23 mouse cellular contexts compared by ENCODE assay signal in genomic region chr4:59901810-59902209, GRCm38 (mm10). TPM values are rescaled to one million over a fixed set of nuclear protein-coding genes. Genes with fewer than 3 reads are reported as not detected.
DNase-seq lines count a peak whose midpoint lies in the region; ATAC-seq and TF ChIP-seq lines count a peak whose summit lies in the region.
"Had no signal": no experiment of that assay in that cellular context is flagged by ENCODE, and none has a peak within 500 bp of the region (broad histone marks: within the 10 kb centered on the region; RNA-seq: fewer than 3 reads in every experiment).

No protein-coding gene starts in this region.

- no peaks in the 10 kb centered on the region for H3K27me3 ChIP-seq in embryonic facial prominence, embryonic 13.5 days
- H3K27me3 ChIP-seq in embryonic facial prominence, embryonic 10.5 days (replicated peaks; ENCODE audit: low read depth, poor library complexity, severe bottlenecking), result no peaks in the 10 kb centered on the region
- H3K27me3 ChIP-seq in heart, embryonic 13.5 days (replicated peaks), result no peaks in the 10 kb centered on the region
- H3K27me3 ChIP-seq in heart, postnatal 0 days (ENCODE audit: control insufficient read depth, insufficient read depth, low read length), result no peaks in the 10 kb centered on the region
- H3K27me3 ChIP-seq: forebrain, embryonic 15.5 days; hindbrain, embryonic 15.5 days had no signal

- H3K4me3 ChIP-seq in embryonic facial prominence, embryonic 13.5 days, result no peak overlapping the region
- H3K4me3 ChIP-seq in embryonic facial prominence, embryonic 10.5 days, result no peak overlapping the region
- no peak overlapping the region for H3K4me3 ChIP-seq in heart, embryonic 13.5 days
- H3K4me3 ChIP-seq in heart, postnatal 0 days (ENCODE audit: low read depth, low read length), result no peak overlapping the region
- H3K4me3 ChIP-seq: forebrain, embryonic 15.5 days; hindbrain, embryonic 15.5 days had no signal

- no peak for DNase-seq in embryonic facial prominence, embryonic 10.5 days (ENCODE audit: low spot score)
- no peak for DNase-seq in heart, postnatal 4 days
- no peak for DNase-seq in heart, postnatal 0 days (ENCODE audit: low spot score)
- no peak for DNase-seq in heart, postnatal 25 days (ENCODE audit: low spot score)
- peak; percentile 30 for DNase-seq in lung, postnatal 10 days
- no peak for DNase-seq in lung, postnatal 36 days
- DNase-seq: adrenal gland, adult 8-10 months; cerebellum, adult 2 months; gastrocnemius, postnatal 36 days; heart, adult 11 months had no signal

- intact Hi-C loops in heart, postnatal 25 days (cut with DNase I), result no loop called here

- no peak for ATAC-seq in embryonic facial prominence, embryonic 13.5 days (ENCODE audit: insufficient number of reproducible peaks, insufficient read depth, low FRiP score, low TSS enrichment, low read depth)
- no peak for ATAC-seq in heart, embryonic 13.5 days (ENCODE audit: extremely low read depth, insufficient number of reproducible peaks, low FRiP score, low TSS enrichment)
- ATAC-seq in heart, postnatal 0 days (ENCODE audit: insufficient read depth, low read depth), result no peak
- ATAC-seq: CD4-positive, CD25-positive, alpha-beta regulatory T cell, adult 4 months; forebrain, embryonic 15.5 days; intestine, embryonic 16.5 days had no signal

- TF ChIP-seq EP300 in heart, postnatal 0 days (IDR thresholded peaks at IDR 0.05; ENCODE audit: low read depth), result no peak

- no peak for TF ChIP-seq CTCF in heart, postnatal 0 days (IDR thresholded peaks at IDR 0.05; ENCODE audit: low read depth)

- no peak overlapping the region for H3K4me2 ChIP-seq in embryonic facial prominence, embryonic 13.5 days
- H3K4me2 ChIP-seq in heart, embryonic 13.5 days, result no peak overlapping the region
- no peak overlapping the region for H3K4me2 ChIP-seq in heart, postnatal 0 days (ENCODE audit: low read depth, low read length)
- H3K4me2 ChIP-seq: forebrain, embryonic 15.5 days; hindbrain, embryonic 15.5 days had no signal

- 0 out of 2 replicates have a peak overlapping the region, but pooled peaks have one; percentile 1 for H3K27ac ChIP-seq in embryonic facial prominence, embryonic 13.5 days
- no peak overlapping the region for H3K27ac ChIP-seq in embryonic facial prominence, embryonic 10.5 days (replicated peaks)
- peak overlapping the region; percentile 69; the same call in 1 of the 2 replicates for H3K27ac ChIP-seq in heart, embryonic 13.5 days (replicated peaks)
- H3K27ac ChIP-seq in heart, postnatal 0 days (ENCODE audit: low read depth), result peak overlapping the region; percentile 52; the same call in 1 of the 2 replicates
- H3K27ac ChIP-seq: forebrain, embryonic 15.5 days; hindbrain, embryonic 15.5 days had no signal

- H3K36me3 ChIP-seq in embryonic facial prominence, embryonic 13.5 days, result peaks cover 28% of the 10 kb centered on the region
- peaks cover 19% of the 10 kb centered on the region for H3K36me3 ChIP-seq in embryonic facial prominence, embryonic 10.5 days (replicated peaks)
- H3K36me3 ChIP-seq in heart, embryonic 13.5 days, result peaks cover 22% of the 10 kb centered on the region
- H3K36me3 ChIP-seq in heart, postnatal 0 days (replicated peaks; ENCODE audit: control insufficient read depth, insufficient read depth, low read length), result peaks cover 5% of the 10 kb centered on the region; the same call in 1 of the 2 replicates
- H3K36me3 ChIP-seq: forebrain, embryonic 15.5 days had no signal

- H3K9me3 ChIP-seq in embryonic facial prominence, embryonic 13.5 days, result no peaks in the 10 kb centered on the region
- no peaks in the 10 kb centered on the region for H3K9me3 ChIP-seq in embryonic facial prominence, embryonic 10.5 days
- H3K9me3 ChIP-seq in heart, embryonic 13.5 days, result no peaks in the 10 kb centered on the region
- no peaks in the 10 kb centered on the region for H3K9me3 ChIP-seq in heart, postnatal 0 days (replicated peaks; ENCODE audit: control insufficient read depth, low read length)
- H3K9me3 ChIP-seq: forebrain, embryonic 15.5 days; G1E; hindbrain, embryonic 15.5 days had no signal

- 59% methylated on average over 6 of the region's 6 CpGs for WGBS in embryonic facial prominence, embryonic 13.5 days
- 85% methylated on average over 6 of the region's 6 CpGs for WGBS in embryonic facial prominence, embryonic 10.5 days
- WGBS in heart, embryonic 13.5 days, result 71% methylated on average over 6 of the region's 6 CpGs
- 82% methylated on average over 6 of the region's 6 CpGs for WGBS in heart, postnatal 0 days

- H3K4me1 ChIP-seq in embryonic facial prominence, embryonic 13.5 days, result no peaks in the 10 kb centered on the region
- 0 out of 2 replicates have a peak, but pooled peaks cover 4% of the 10 kb centered on the region for H3K4me1 ChIP-seq in embryonic facial prominence, embryonic 10.5 days
- peaks cover 68% of the 10 kb centered on the region for H3K4me1 ChIP-seq in heart, embryonic 13.5 days
- peaks cover 20% of the 10 kb centered on the region for H3K4me1 ChIP-seq in heart, postnatal 0 days (ENCODE audit: control insufficient read depth, insufficient read depth)
- H3K4me1 ChIP-seq: forebrain, embryonic 15.5 days; hindbrain, embryonic 15.5 days had no signal

- no peak overlapping the region for H3K9ac ChIP-seq in embryonic facial prominence, embryonic 13.5 days
- no peak overlapping the region for H3K9ac ChIP-seq in heart, embryonic 13.5 days
- H3K9ac ChIP-seq in heart, postnatal 0 days (replicated peaks; ENCODE audit: low read depth, low read length), result no peak overlapping the region
- H3K9ac ChIP-seq: forebrain, embryonic 15.5 days; hindbrain, embryonic 15.5 days had no signal

RNA-seq across cellular contexts. Expression of gene Slc46a2, which starts 13.0 kb away (rescaled TPM):
- 0.25 TPM in 1 of 2 replicates, not detected in the other for polyA plus RNA-seq in embryonic facial prominence, embryonic 13.5 days (2015; fragmentation: Nextera tagmentation; extraction: Ambion mirVana)
- polyA plus RNA-seq in embryonic facial prominence, embryonic 10.5 days (2016; fragmentation: Nextera tagmentation; extraction: Ambion mirVana), result 0.05 TPM in 1 of 2 replicates, not detected in the other
- polyA plus RNA-seq in heart, embryonic 13.5 days (2015; fragmentation: Nextera tagmentation; extraction: Ambion mirVana), result 0.15 and 0.74 TPM in 2 replicates
- under 1 TPM; 0.19 to 0.27 TPM for total RNA-seq in heart, postnatal 4 days (2021)
- total RNA-seq in heart, postnatal 0 days (2014; rRNA removed; ENCODE audit: low replicate concordance), result 0.35 and 2.5 TPM in 2 replicates
- 0.10 and 0.14 TPM in 2 replicates for polyA plus RNA-seq in heart, postnatal 0 days (2015; fragmentation: Nextera tagmentation; extraction: Ambion mirVana)
- total RNA-seq in heart, postnatal 25 days (2021), result under 1 TPM; 0.44 to 0.48 TPM
- total RNA-seq: adrenal gland, adult 8-10 months; adrenal gland, postnatal 36 days; gastrocnemius, adult 8-10 months had no signal
- polyA plus RNA-seq: cerebellum, adult 2 months; embryonic facial prominence, embryonic 11.5 days; forebrain, embryonic 11.5 days; G1E; hindbrain, embryonic 11.5 days; hindbrain, embryonic 15.5 days; intestine, embryonic 16.5 days had no signal

RNA-seq across cellular contexts. Expression of gene Mup4, which starts 58.7 kb away (rescaled TPM):
- not detected in 2 replicates for polyA plus RNA-seq in embryonic facial prominence, embryonic 13.5 days (2015; fragmentation: Nextera tagmentation; extraction: Ambion mirVana)
- not detected in 2 replicates for polyA plus RNA-seq in embryonic facial prominence, embryonic 10.5 days (2016; fragmentation: Nextera tagmentation; extraction: Ambion mirVana)
- polyA plus RNA-seq in heart, embryonic 13.5 days (2015; fragmentation: Nextera tagmentation; extraction: Ambion mirVana), result not detected in 2 replicates
- total RNA-seq in heart, postnatal 4 days (2021), result not detected
- total RNA-seq in heart, postnatal 0 days (2014; rRNA removed; ENCODE audit: low replicate concordance), result not detected in 2 replicates
- not detected in 2 replicates for polyA plus RNA-seq in heart, postnatal 0 days (2015; fragmentation: Nextera tagmentation; extraction: Ambion mirVana)
- total RNA-seq in heart, postnatal 25 days (2021), result not detected
- total RNA-seq: adrenal gland, adult 8-10 months; adrenal gland, postnatal 36 days; G1E; gastrocnemius, adult 8-10 months; gastrocnemius, postnatal 36 days had no signal
- polyA plus RNA-seq: CD4-positive, CD25-positive, alpha-beta regulatory T cell, adult 4 months; cerebellum, adult 2 months; embryonic facial prominence, embryonic 11.5 days; forebrain, embryonic 11.5 days; forebrain, embryonic 15.5 days; G1E; hindbrain, embryonic 11.5 days; hindbrain, embryonic 15.5 days; intestine, embryonic 16.5 days; kidney, adult 2 months had no signal
